In genomic region chr4:117221836-117222235, GRCm38 (mm10) we compare ENCODE assay signal across 28 mouse cellular contexts. TPM values are rescaled to one million over a fixed set of nuclear protein-coding genes. Genes with fewer than 3 reads are reported as not detected.
DNase-seq lines count a peak whose midpoint lies in the region; ATAC-seq and TF ChIP-seq lines count a peak whose summit lies in the region.
"Had no signal": no experiment of that assay in that cellular context is flagged by ENCODE, and none has a peak within 500 bp of the region (broad histone marks: within the 10 kb centered on the region; RNA-seq: fewer than 3 reads in every experiment).

No protein-coding gene starts in this region.

- TF ChIP-seq EP300 in liver, postnatal 0 days (IDR thresholded peaks at IDR 0.05; ENCODE audit: low read depth) = no peak

- TF ChIP-seq CTCF in liver, adult 2 months (IDR thresholded peaks at IDR 0.05; ENCODE audit: low read depth, low read length) = no peak
- TF ChIP-seq CTCF in liver, postnatal 0 days (IDR thresholded peaks at IDR 0.05; ENCODE audit: low read depth) = no peak

- no peaks in the 10 kb centered on the region for H3K9me3 ChIP-seq in heart, embryonic 12.5 days (replicated peaks)
- no peaks in the 10 kb centered on the region for H3K9me3 ChIP-seq in liver, postnatal 0 days (ENCODE audit: low read length)
- H3K9me3 ChIP-seq: forebrain, embryonic 10.5 days; forebrain, embryonic 13.5 days; G1E; heart, embryonic 10.5 days; heart, embryonic 15.5 days; hindbrain, embryonic 12.5 days; hindbrain, embryonic 15.5 days had no signal

- H3K4me3 ChIP-seq in heart, embryonic 12.5 days = no peak overlapping the region
- no peak overlapping the region for H3K4me3 ChIP-seq in liver, adult 2 months (ENCODE audit: insufficient read depth, low read depth, low read length)
- no peak overlapping the region for H3K4me3 ChIP-seq in liver, postnatal 0 days (ENCODE audit: low read depth, low read length)
- H3K4me3 ChIP-seq: forebrain, embryonic 10.5 days; forebrain, embryonic 13.5 days; heart, embryonic 10.5 days; heart, embryonic 15.5 days; hindbrain, embryonic 12.5 days; hindbrain, embryonic 15.5 days had no signal

- no peak overlapping the region for H3K4me2 ChIP-seq in heart, embryonic 12.5 days
- no peak overlapping the region for H3K4me2 ChIP-seq in liver, postnatal 0 days (ENCODE audit: low read depth, low read length)
- H3K4me2 ChIP-seq: forebrain, embryonic 13.5 days; heart, embryonic 15.5 days; hindbrain, embryonic 12.5 days; hindbrain, embryonic 15.5 days had no signal

- H3K79me2 ChIP-seq in liver, adult 2 months (ENCODE audit: control insufficient read depth, insufficient read depth, low read length) = no peaks in the 10 kb centered on the region

- no peak for ATAC-seq in heart, embryonic 12.5 days (ENCODE audit: insufficient number of reproducible peaks, low FRiP score)
- no peak for ATAC-seq in liver, postnatal 0 days
- ATAC-seq: forebrain, embryonic 13.5 days; forebrain, embryonic 16.5 days; intestine, postnatal 0 days; Patski had no signal

- TF ChIP-seq POLR2A in liver, adult 2 months (IDR thresholded peaks at IDR 0.05; ENCODE audit: extremely low read depth, insufficient read depth, low read length) = no peak

- peak; percentile 31 for DNase-seq in adrenal gland, postnatal 14 days
- DNase-seq in adrenal gland, adult 2 months = no peak
- DNase-seq in heart, adult 18-20 months = peak; percentile 22 to 54
- DNase-seq in liver, adult 2 months (ENCODE audit: extremely low read depth, low read depth, low spot score) = peak; percentile 79
- no peak for DNase-seq in liver, postnatal 0 days
- no peak for DNase-seq in gastrocnemius, postnatal 10 days
- DNase-seq: adrenal gland, postnatal 25 days; B cell, adult 2 months; cerebellum, adult 11-12 months; cerebellum, adult 9-10 months; gastrocnemius, postnatal 14 days; heart, adult 11 months; kidney, adult 2 months had no signal

- H3K4me1 ChIP-seq in heart, embryonic 12.5 days (replicated peaks) = peaks cover 8% of the 10 kb centered on the region
- H3K4me1 ChIP-seq in liver, adult 2 months (ENCODE audit: control insufficient read depth, insufficient read depth, low read length) = no peaks in the 10 kb centered on the region
- no peaks in the 10 kb centered on the region for H3K4me1 ChIP-seq in liver, postnatal 0 days (ENCODE audit: insufficient read depth)
- H3K4me1 ChIP-seq: forebrain, embryonic 13.5 days; hindbrain, embryonic 12.5 days; hindbrain, embryonic 15.5 days had no signal

- H3K27me3 ChIP-seq in heart, embryonic 12.5 days (replicated peaks) = no peaks in the 10 kb centered on the region
- H3K27me3 ChIP-seq in liver, adult 2 months (ENCODE audit: control insufficient read depth, insufficient read depth, low read length) = no peaks in the 10 kb centered on the region
- H3K27me3 ChIP-seq in liver, postnatal 0 days (ENCODE audit: insufficient read depth, low read length) = no peaks in the 10 kb centered on the region
- H3K27me3 ChIP-seq: CH12.LX; forebrain, embryonic 13.5 days; heart, embryonic 15.5 days; hindbrain, embryonic 12.5 days; hindbrain, embryonic 15.5 days; Patski had no signal

- 79% methylated on average over 9 of the region's 9 CpGs for WGBS in heart, embryonic 12.5 days
- 62% methylated on average over 9 of the region's 9 CpGs for WGBS in liver, adult 2 months
- WGBS in liver, postnatal 0 days (ENCODE audit: insufficient replicate concordance) = 75% methylated on average over 9 of the region's 9 CpGs

- H3K27ac ChIP-seq in heart, embryonic 12.5 days (ENCODE audit: poor library complexity, severe bottlenecking) = no peak overlapping the region
- no peak overlapping the region for H3K27ac ChIP-seq in liver, adult 2 months (replicated peaks; ENCODE audit: insufficient read depth, low read depth, low read length)
- no peak overlapping the region for H3K27ac ChIP-seq in liver, postnatal 0 days (ENCODE audit: low read depth)
- H3K27ac ChIP-seq: forebrain, embryonic 10.5 days; forebrain, embryonic 13.5 days; heart, embryonic 10.5 days; heart, embryonic 15.5 days; hindbrain, embryonic 12.5 days; hindbrain, embryonic 15.5 days had no signal

- H3K9ac ChIP-seq in heart, embryonic 12.5 days = no peak overlapping the region
- no peak overlapping the region for H3K9ac ChIP-seq in liver, adult 2 months (ENCODE audit: low read depth, low read length)
- no peak overlapping the region for H3K9ac ChIP-seq in liver, postnatal 0 days (replicated peaks)
- H3K9ac ChIP-seq: forebrain, embryonic 13.5 days; heart, embryonic 15.5 days; hindbrain, embryonic 12.5 days; hindbrain, embryonic 15.5 days had no signal

- no peaks in the 10 kb centered on the region for H3K36me3 ChIP-seq in heart, embryonic 12.5 days
- no peaks in the 10 kb centered on the region for H3K36me3 ChIP-seq in liver, adult 2 months (ENCODE audit: control insufficient read depth, insufficient read depth, low read length)
- no peaks in the 10 kb centered on the region for H3K36me3 ChIP-seq in liver, postnatal 0 days (replicated peaks; ENCODE audit: insufficient read depth, low read length)
- H3K36me3 ChIP-seq: forebrain, embryonic 10.5 days; G1E; heart, embryonic 10.5 days; heart, embryonic 15.5 days; hindbrain, embryonic 12.5 days; hindbrain, embryonic 15.5 days had no signal

RNA-seq across cellular contexts. Expression of gene Tmem53, which starts 29.9 kb away (rescaled TPM):
- 53.1 and 57.3 TPM in 2 replicates for total RNA-seq in adrenal gland, postnatal 14 days (2021)
- 10 to 100 TPM; 57.3 to 75.3 TPM for total RNA-seq in adrenal gland, adult 2 months (2021)
- polyA plus RNA-seq in adrenal gland, adult 2 months (2012; rRNA removed) = 172 and 232 TPM in 2 replicates
- total RNA-seq in heart, adult 18-20 months (2021) = 10 to 100 TPM; 24.8 to 35.7 TPM
- polyA plus RNA-seq in heart, embryonic 12.5 days (2016; fragmentation: Nextera tagmentation; extraction: Ambion mirVana) = 18.2 and 19.6 TPM in 2 replicates
- 32.1 and 49.6 TPM in 2 replicates for total RNA-seq in liver, adult 2 months (2014; rRNA removed)
- polyA plus RNA-seq in liver, adult 2 months (2012; rRNA removed) = 110 and 121 TPM in 2 replicates
- 48.6 and 57.1 TPM in 2 replicates for polyA plus RNA-seq in liver, postnatal 0 days (2015; fragmentation: Nextera tagmentation; extraction: Ambion mirVana)
- 1 to 10 TPM; 5.5 to 7.6 TPM for total RNA-seq in gastrocnemius, postnatal 10 days (2021)
- total RNA-seq: hematopoietic stem cell, adult 5-6 weeks had no signal

RNA-seq across cellular contexts. Expression of gene Armh1, which starts 30.1 kb away (rescaled TPM):
- 2.2 and 2.4 TPM in 2 replicates for total RNA-seq in adrenal gland, postnatal 14 days (2021)
- 1 to 10 TPM; 2.2 to 2.8 TPM for total RNA-seq in adrenal gland, adult 2 months (2021)
- 6.1 and 6.7 TPM in 2 replicates for polyA plus RNA-seq in adrenal gland, adult 2 months (2012; rRNA removed)
- total RNA-seq in heart, adult 18-20 months (2021) = under 1 TPM in 1 of 2 experiments, not detected in 1; 0.15 TPM
- polyA plus RNA-seq in heart, embryonic 12.5 days (2016; fragmentation: Nextera tagmentation; extraction: Ambion mirVana) = 0.37 and 0.70 TPM in 2 replicates
- not detected in 2 replicates for total RNA-seq in liver, adult 2 months (2014; rRNA removed)
- polyA plus RNA-seq in liver, adult 2 months (2012; rRNA removed) = not detected in 2 replicates
- polyA plus RNA-seq in liver, postnatal 0 days (2015; fragmentation: Nextera tagmentation; extraction: Ambion mirVana) = not detected in 2 replicates
- total RNA-seq in gastrocnemius, postnatal 10 days (2021) = under 1 TPM in 1 of 2 experiments, not detected in 1; 0.25 TPM
- total RNA-seq: CH12.LX; G1E; gastrocnemius, adult 18-20 months; gastrocnemius, postnatal 14 days; gastrocnemius, postnatal 4 days; hematopoietic stem cell, adult 5-6 weeks had no signal
- polyA plus RNA-seq: G1E had no signal

RNA-seq across cellular contexts. Expression of gene Kif2c, which starts 39.4 kb away (rescaled TPM):
- 7.1 and 7.2 TPM in 2 replicates for total RNA-seq in adrenal gland, postnatal 14 days (2021)
- total RNA-seq in adrenal gland, adult 2 months (2021) = 1 to 10 TPM in 1 of 2 experiments, under 1 TPM in 1; 0.98 to 1.1 TPM
- polyA plus RNA-seq in adrenal gland, adult 2 months (2012; rRNA removed) = 0.40 and 0.45 TPM in 2 replicates
- total RNA-seq in heart, adult 18-20 months (2021) = under 1 TPM; 0.30 to 0.36 TPM
- polyA plus RNA-seq in heart, embryonic 12.5 days (2016; fragmentation: Nextera tagmentation; extraction: Ambion mirVana) = 51.8 and 53.4 TPM in 2 replicates
- 0.18 and 0.67 TPM in 2 replicates for total RNA-seq in liver, adult 2 months (2014; rRNA removed)
- 0.05 TPM in 1 of 2 replicates, not detected in the other for polyA plus RNA-seq in liver, adult 2 months (2012; rRNA removed)
- 10.7 and 11.8 TPM in 2 replicates for polyA plus RNA-seq in liver, postnatal 0 days (2015; fragmentation: Nextera tagmentation; extraction: Ambion mirVana)
- 1 to 10 TPM; 3.8 to 6.6 TPM for total RNA-seq in gastrocnemius, postnatal 10 days (2021)
- total RNA-seq: gastrocnemius, adult 18-20 months had no signal

Comparison
In these comparisons a context has a peak if more than half of its experiments do, and no peak if none do; other contexts are left out.
1. DNase-seq: peak in adrenal gland, postnatal 14 days (single experiment), heart, adult 18-20 months (2 of 2) and liver, adult 2 months (single experiment); none in adrenal gland, adult 2 months (single experiment), liver, postnatal 0 days (single experiment) and gastrocnemius, postnatal 10 days (single experiment).